9 mouse cellular contexts compared by ENCODE assay signal in the genomic region with DNA sequence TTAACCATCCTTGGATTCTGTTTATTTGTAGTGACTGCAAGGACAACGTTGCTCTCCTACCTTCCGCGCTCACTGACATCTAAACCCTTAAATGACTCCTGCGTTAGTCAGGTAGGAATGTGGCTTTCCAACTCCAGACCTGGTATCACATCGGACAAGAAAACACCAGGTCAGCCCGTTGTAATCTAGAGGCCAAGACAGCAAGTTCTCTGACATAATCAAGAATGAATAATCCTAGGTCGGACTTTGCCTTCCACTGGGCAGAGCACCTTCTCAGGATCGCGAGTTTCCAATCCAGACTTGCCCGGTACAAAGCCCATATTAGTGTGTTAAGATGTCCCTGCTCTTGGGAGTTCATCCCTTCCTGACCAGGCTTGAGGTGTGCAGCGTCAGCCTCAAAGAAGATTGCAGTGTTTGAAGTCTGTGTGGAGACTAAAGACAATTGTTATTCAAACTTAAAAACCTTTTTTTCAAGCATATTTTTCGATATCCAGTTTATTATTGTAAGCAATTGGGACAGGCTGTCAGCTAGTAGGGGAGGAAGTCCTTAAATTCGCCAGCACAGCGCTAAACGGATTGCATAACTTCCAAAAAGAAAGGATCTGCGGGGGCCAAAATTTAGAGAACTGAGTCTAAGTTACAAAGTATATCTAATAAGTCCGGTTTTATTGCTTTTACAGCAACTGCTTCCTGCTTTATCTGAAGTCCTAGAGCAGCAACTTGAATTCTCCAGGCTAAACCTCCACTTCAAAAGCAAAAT. TPM values are rescaled to one million over a fixed set of nuclear protein-coding genes. Genes with fewer than 3 reads are reported as not detected.
DNase-seq lines count a peak whose midpoint lies in the region; ATAC-seq lines count a peak whose summit lies in the region.
"Had no signal": no experiment of that assay in that cellular context is flagged by ENCODE, and none has a peak within 500 bp of the region (broad histone marks: within the 10 kb centered on the region; RNA-seq: fewer than 3 reads in every experiment).

No protein-coding gene starts in this region.

- no peaks in the 10 kb centered on the region for H3K9me3 ChIP-seq in embryonic facial prominence, embryonic 14.5 days (ENCODE audit: control insufficient read depth, low read length)
- no peaks in the 10 kb centered on the region for H3K9me3 ChIP-seq in hindbrain, embryonic 13.5 days
- no peaks in the 10 kb centered on the region for H3K9me3 ChIP-seq in liver, embryonic 13.5 days (replicated peaks)
- H3K9me3 ChIP-seq in stomach, embryonic 14.5 days (ENCODE audit: control insufficient read depth, low read depth, low read length): no peaks in the 10 kb centered on the region

- H3K9ac ChIP-seq in embryonic facial prominence, embryonic 14.5 days (ENCODE audit: low read depth, low read length): peak overlapping the region; percentile 97
- peak overlapping the region; percentile 97 for H3K9ac ChIP-seq in hindbrain, embryonic 13.5 days
- peak overlapping the region; percentile 69 for H3K9ac ChIP-seq in liver, embryonic 13.5 days
- H3K9ac ChIP-seq in stomach, embryonic 14.5 days (replicated peaks; ENCODE audit: low read depth, low read length): peak overlapping the region; percentile 85

- peak overlapping the region; percentile 84 for H3K4me2 ChIP-seq in embryonic facial prominence, embryonic 14.5 days (ENCODE audit: low read depth, low read length)
- peak overlapping the region; percentile 96 for H3K4me2 ChIP-seq in hindbrain, embryonic 13.5 days
- peak overlapping the region; percentile 93 for H3K4me2 ChIP-seq in liver, embryonic 13.5 days
- peak overlapping the region; percentile 59 for H3K4me2 ChIP-seq in stomach, embryonic 14.5 days (replicated peaks; ENCODE audit: low read depth, low read length)

- peak; percentile 27 to 51 for DNase-seq in right cerebral cortex, adult 2 months (ENCODE audit: low spot score in 2 of 2)
- DNase-seq in right cerebral cortex, postnatal 10 days (ENCODE audit: low spot score in 2 of 2): no peak
- no peak for DNase-seq in embryonic facial prominence, embryonic 14.5 days (ENCODE audit: low spot score)
- no peak for DNase-seq in liver, embryonic 13.5 days
- no peak for DNase-seq in right cerebral cortex, postnatal 14 days
- no peak for DNase-seq in layer of hippocampus, postnatal 14 days (ENCODE audit: low spot score in 2 of 2)

- WGBS in embryonic facial prominence, embryonic 14.5 days: 14% methylated on average over 17 of the region's 17 CpGs
- WGBS in hindbrain, embryonic 13.5 days: 19% methylated on average over 17 of the region's 17 CpGs
- WGBS in liver, embryonic 13.5 days (ENCODE audit: insufficient replicate concordance): 7% methylated on average over 17 of the region's 17 CpGs
- 16% methylated on average over 17 of the region's 17 CpGs for WGBS in stomach, embryonic 14.5 days

- ATAC-seq in embryonic facial prominence, embryonic 14.5 days (ENCODE audit: low read depth): no peak
- no peak; the same call in 1 of the 2 replicates for ATAC-seq in hindbrain, embryonic 13.5 days (ENCODE audit: low FRiP score)
- no peak for ATAC-seq in liver, embryonic 13.5 days (ENCODE audit: low read depth)
- no peak for ATAC-seq in stomach, embryonic 14.5 days (ENCODE audit: insufficient number of reproducible peaks, insufficient read depth, low FRiP score, low read depth)

- peak overlapping the region; percentile 88 for H3K4me3 ChIP-seq in embryonic facial prominence, embryonic 14.5 days (ENCODE audit: low read depth, low read length)
- peak overlapping the region; percentile 95 for H3K4me3 ChIP-seq in hindbrain, embryonic 13.5 days
- H3K4me3 ChIP-seq in liver, embryonic 13.5 days (replicated peaks): peak overlapping the region; percentile 76
- H3K4me3 ChIP-seq in stomach, embryonic 14.5 days (ENCODE audit: low read depth, low read length): peak overlapping the region; percentile 94

- H3K36me3 ChIP-seq in embryonic facial prominence, embryonic 14.5 days (ENCODE audit: control insufficient read depth, insufficient read depth, low read length): no peaks in the 10 kb centered on the region
- H3K36me3 ChIP-seq in hindbrain, embryonic 13.5 days: no peaks in the 10 kb centered on the region
- H3K36me3 ChIP-seq in liver, embryonic 13.5 days: no peaks in the 10 kb centered on the region
- no peaks in the 10 kb centered on the region for H3K36me3 ChIP-seq in stomach, embryonic 14.5 days (ENCODE audit: control insufficient read depth, insufficient read depth, low read length)

- no peaks in the 10 kb centered on the region for H3K27me3 ChIP-seq in embryonic facial prominence, embryonic 14.5 days (replicated peaks; ENCODE audit: control insufficient read depth, insufficient read depth, low read length)
- peaks cover 9% of the 10 kb centered on the region; the same call in 1 of the 2 replicates for H3K27me3 ChIP-seq in hindbrain, embryonic 13.5 days
- peaks cover 62% of the 10 kb centered on the region for H3K27me3 ChIP-seq in liver, embryonic 13.5 days
- no peaks in the 10 kb centered on the region for H3K27me3 ChIP-seq in stomach, embryonic 14.5 days (ENCODE audit: control insufficient read depth, insufficient read depth, low read length)

- H3K27ac ChIP-seq in embryonic facial prominence, embryonic 14.5 days (replicated peaks; ENCODE audit: low read depth, low read length): peak overlapping the region; percentile 98; the same call in 1 of the 2 replicates
- H3K27ac ChIP-seq in hindbrain, embryonic 13.5 days: peak overlapping the region; percentile 97
- H3K27ac ChIP-seq in liver, embryonic 13.5 days: no peak overlapping the region
- H3K27ac ChIP-seq in stomach, embryonic 14.5 days (ENCODE audit: low read length): no peak overlapping the region; the same call in 1 of the 2 replicates

- peaks cover 31% of the 10 kb centered on the region for H3K4me1 ChIP-seq in embryonic facial prominence, embryonic 14.5 days (ENCODE audit: control insufficient read depth, insufficient read depth, low read length)
- peaks cover 37% of the 10 kb centered on the region for H3K4me1 ChIP-seq in hindbrain, embryonic 13.5 days (replicated peaks)
- H3K4me1 ChIP-seq in liver, embryonic 13.5 days (replicated peaks): peaks cover 25% of the 10 kb centered on the region
- H3K4me1 ChIP-seq in stomach, embryonic 14.5 days (ENCODE audit: control insufficient read depth, insufficient read depth, low read length): peaks cover 24% of the 10 kb centered on the region

RNA-seq across cellular contexts. Expression of a gene that starts 1.6 kb away (rescaled TPM):
- 8.5 TPM in 2 replicates for polyA plus RNA-seq in embryonic facial prominence, embryonic 14.5 days (2014; fragmentation: Nextera tagmentation; extraction: Ambion mirVana)
- 8.3 and 9.5 TPM in 2 replicates for polyA plus RNA-seq in hindbrain, embryonic 13.5 days (2015; fragmentation: Nextera tagmentation; extraction: Ambion mirVana)
- 0.90 and 1.1 TPM in 2 replicates for polyA plus RNA-seq in liver, embryonic 13.5 days (2015; fragmentation: Nextera tagmentation; extraction: Ambion mirVana)
- polyA plus RNA-seq in stomach, embryonic 14.5 days (2014; fragmentation: Nextera tagmentation; extraction: Ambion mirVana): 8.6 and 10.7 TPM in 2 replicates
- 100 to 1,000 TPM; 121 to 131 TPM for total RNA-seq in layer of hippocampus, postnatal 14 days (2021)

RNA-seq across cellular contexts. Expression of a gene that starts 48.6 kb away (rescaled TPM):
- polyA plus RNA-seq in embryonic facial prominence, embryonic 14.5 days (2014; fragmentation: Nextera tagmentation; extraction: Ambion mirVana): not detected in 2 replicates
- polyA plus RNA-seq in hindbrain, embryonic 13.5 days (2015; fragmentation: Nextera tagmentation; extraction: Ambion mirVana): 0.22 TPM in 1 of 2 replicates, not detected in the other
- not detected in 2 replicates for polyA plus RNA-seq in liver, embryonic 13.5 days (2015; fragmentation: Nextera tagmentation; extraction: Ambion mirVana)
- polyA plus RNA-seq in stomach, embryonic 14.5 days (2014; fragmentation: Nextera tagmentation; extraction: Ambion mirVana): not detected in 2 replicates
- total RNA-seq in layer of hippocampus, postnatal 14 days (2021): not detected
- total RNA-seq: neutrophil, adult 5-6 weeks had no signal

Comparison
In these comparisons a context has a peak if more than half of its experiments do, and no peak if none do; other contexts are left out.
1. DNase-seq: peak in right cerebral cortex, adult 2 months (2 of 2); none in right cerebral cortex, postnatal 10 days (0 of 2), embryonic facial prominence, embryonic 14.5 days (single experiment), liver, embryonic 13.5 days (single experiment), right cerebral cortex, postnatal 14 days (single experiment) and layer of hippocampus, postnatal 14 days (0 of 2).
2. H3K27ac ChIP-seq: peak in embryonic facial prominence, embryonic 14.5 days (single experiment) and hindbrain, embryonic 13.5 days (single experiment); none in liver, embryonic 13.5 days (single experiment) and stomach, embryonic 14.5 days (single experiment).
3. Peak in every context shown above with its lines, with median percentiles within 50 percentile points of each other: H3K4me2 ChIP-seq, H3K4me3 ChIP-seq and H3K9ac ChIP-seq.